Mouse (Mus musculus): ENCODE measurements around the gene 2610318N02Rik.
A peak's percentile ranks its signal among the peaks of the same experiment; 100 is the strongest.
"Not testable (repeated sequence)": the region's sequence is repeated elsewhere in the genome, so short reads cannot be mapped to it uniquely, and the experiment has no call there.

2610318N02Rik gene

DNA sequence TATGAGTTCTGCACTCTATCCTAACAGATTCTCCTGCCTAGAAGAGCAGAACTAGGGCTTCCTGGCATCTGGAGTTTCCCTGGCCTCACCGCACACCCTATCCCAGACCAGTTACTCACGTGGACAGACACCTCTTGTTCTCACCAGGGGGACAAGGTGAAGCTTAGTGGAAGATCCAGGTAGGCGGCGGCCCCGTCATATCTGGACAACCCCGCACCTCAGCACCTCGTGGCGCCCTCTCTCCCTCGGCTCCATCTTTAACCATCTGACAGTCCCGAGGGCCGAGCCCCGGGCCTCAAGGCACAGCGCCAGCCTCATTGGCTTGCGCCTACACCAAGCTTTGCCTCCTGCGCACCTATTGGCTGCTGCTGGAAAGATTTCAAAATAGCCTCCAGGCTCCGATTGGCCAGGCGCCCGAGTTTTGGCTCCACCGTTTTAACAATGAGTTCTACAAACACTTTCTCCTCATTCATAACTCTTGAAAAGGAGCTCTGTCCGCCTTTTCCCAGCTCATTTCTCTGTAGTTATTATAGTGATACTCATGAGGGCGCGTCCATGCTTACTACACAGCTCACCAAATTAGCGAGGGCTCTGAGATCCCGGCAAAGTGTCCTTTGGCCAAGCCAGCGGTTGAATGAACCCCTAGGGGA lies at the start of gene 2610318N02Rik:
Gene 2610318N02Rik, minus strand, starts transcription at position 297 of the 650 bp plus-strand sequence.
- DNase-seq: peak; percentile 60 to 68

DNA sequence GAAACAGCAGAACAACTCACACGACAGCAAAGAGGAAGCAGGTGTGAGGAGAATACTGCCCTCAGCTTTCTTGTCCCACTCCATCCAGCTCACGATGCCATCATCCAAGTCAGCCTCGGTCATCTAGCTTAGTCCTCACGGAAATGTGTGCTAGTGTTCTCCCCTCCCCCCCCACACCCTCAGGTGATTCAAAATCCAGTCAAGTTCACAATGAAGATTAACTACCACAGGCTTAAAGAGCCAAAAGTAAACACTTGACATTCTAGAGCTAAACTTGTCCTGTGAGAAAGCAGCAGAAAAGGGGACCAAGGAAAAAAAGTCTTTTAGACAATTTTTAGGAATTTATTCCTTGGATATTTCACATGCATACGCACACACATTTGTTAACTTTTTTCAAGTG lies 43.1 kb upstream of the 2610318N02Rik start:
- DNase-seq: no peak

DNA sequence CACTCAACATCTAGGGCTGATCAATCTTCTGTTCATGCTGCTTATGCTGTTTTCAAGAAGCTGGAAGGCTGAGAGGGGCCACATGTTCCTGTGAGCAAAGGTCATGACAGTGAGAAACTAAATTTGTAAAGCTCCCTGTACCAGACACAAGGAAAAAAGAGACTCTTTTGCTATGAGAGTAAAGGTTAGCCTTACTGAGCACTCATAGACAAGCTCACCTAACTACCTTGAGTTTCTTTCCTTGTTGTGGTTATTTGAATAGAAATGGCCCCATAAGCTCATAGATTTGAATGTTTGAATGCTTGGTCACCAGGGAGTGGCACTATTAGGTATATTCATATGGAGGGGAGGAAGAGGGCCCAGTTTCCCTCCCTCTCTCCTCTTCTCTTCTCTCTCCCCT lies 42.2 kb upstream of the 2610318N02Rik start:
- DNase-seq: no peak

DNA sequence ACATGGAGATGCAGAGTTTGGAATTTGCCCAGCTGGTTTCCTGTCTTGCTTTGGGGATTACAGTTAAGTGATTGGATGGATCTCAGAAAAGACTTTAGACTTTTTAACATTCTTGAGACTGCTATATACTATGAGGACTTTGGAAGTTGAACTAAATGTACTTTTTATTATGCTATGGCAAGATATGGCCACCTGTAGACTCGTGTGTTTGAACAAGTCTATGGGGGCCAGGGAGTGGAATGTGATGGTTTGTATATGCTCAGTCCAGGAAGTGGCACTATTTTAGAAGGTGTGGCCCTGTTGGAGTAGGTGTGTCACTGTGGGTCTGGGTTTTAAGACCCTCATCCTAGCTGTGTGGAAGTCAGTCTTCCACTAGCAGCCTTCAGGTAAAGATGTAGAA lies 40.5 kb upstream of the 2610318N02Rik start:
- DNase-seq: not testable (repeated sequence)

DNA sequence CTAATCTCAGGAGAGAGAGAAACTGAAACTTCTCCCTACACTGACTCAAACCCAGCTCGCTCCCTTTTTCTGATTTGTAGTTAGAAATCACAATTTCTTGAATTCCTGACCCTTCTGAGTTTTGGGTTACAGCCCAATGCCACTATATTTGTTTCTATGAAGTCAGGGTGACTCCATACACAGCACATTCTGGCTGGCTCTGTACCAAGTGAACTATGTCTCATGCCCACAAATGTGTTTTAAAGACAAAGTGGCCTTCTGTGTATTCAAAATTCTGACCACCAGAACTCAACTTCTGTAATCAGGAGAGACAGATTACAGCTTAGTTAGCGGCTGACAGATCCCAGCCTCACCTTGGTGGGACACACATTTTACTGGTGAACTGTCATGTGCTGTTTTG lies 29.4 kb upstream of the 2610318N02Rik start:
- DNase-seq: no peak

DNA sequence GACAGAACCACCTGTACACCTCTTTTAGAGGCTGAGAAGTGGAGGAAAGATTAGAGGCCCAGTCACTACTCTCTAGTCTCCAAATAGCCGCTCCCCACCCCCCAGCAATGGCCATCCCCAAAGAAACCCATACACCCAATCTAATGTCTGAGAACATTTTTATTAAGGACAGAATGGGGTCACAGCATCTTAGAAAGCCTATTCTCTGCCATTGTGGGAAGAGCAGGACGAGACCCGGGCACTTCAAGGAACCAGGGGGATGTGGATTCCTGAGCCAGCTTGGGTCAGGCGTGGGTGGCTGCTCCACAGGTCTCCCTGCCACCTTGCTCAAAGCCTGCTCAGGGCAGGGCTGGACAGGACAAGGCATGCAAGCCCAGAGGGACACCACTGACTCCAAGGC lies 26.9 kb upstream of the 2610318N02Rik start:
- no peak for DNase-seq

DNA sequence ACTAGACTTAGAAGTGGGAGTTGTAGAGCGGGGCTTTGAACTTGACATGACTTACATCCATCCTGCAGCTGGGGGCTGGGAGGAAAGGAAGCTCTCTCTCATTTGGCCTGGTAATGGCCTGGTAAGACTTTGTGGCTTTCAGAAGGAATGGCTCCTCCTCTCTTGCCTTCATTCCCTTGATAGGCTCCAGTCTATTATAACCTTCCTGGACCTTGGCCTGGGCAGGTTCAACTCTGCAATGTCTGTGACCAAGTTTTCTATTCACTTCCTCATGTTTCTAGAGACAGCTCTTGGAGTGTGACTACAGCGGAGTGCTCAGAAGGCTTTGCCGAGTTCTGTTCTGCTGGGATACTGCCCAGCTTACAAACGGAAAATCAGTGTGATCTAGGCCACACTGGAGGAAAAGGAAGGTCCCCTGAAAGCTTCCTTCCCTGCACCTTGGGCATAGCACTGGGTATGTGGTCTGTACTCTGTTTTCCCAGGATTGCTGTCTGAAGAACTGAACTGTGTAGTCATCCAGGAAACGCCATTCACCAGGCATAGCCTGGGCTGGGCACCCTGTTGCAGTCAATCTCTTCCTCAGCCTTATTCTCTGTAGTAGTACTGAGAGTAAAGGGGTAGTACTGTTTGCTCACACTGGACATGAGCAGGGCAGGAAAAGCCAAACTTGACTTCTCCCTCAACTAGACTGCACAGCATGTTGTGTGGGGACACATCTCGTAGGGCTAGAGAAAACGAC lies 25.7 kb upstream of the 2610318N02Rik start:
- DNase-seq: peak; percentile 50 to 52

DNA sequence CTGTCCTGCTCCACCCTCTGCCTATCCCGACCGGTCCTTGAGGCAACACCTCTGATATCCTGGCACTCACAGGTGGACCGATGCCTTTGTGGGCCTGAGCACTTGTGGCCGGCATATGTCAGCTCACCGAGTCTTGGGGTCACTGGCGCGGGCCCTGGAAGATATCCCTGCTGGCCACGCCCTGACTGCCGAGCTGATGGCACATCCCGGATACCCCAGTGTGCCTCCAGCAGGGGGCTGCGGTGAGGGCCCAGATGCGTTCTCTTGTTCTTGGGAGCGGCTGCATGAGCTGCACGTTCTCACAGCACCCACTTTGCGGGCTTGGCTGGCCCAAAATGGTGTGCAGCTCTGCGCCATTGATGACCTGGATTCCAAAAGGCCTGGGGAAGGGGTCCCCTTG lies 23.1 kb upstream of the 2610318N02Rik start:
- DNase-seq: no peak

DNA sequence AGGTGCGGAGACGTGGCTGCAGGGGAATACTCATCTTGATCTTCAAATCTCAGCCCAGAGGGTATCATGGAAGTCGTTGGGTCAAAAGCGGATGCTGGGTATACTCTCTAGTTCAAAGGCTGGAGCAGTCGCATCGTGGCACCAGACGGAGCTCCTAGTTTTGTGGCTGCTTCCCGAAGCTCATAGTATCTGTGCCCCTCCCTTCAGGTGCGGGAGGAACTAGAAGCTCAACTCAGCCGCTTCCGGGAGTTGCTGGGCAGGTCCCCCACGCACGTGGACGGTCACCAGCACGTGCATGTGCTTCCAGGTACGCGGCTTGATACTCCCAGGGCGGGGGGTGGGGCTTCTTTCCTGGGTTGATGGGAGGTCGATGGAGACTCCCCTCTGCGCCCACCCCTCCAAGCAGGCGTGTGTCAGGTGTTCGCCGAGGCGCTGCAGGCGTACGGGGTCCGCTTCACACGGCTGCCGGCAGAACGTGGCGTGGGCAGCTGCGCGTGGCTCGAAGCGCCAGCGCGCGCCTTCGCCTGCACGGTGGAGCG lies 22.5 kb upstream of the 2610318N02Rik start:
- peak in 1 of 2 experiments; percentile 8 for DNase-seq

DNA sequence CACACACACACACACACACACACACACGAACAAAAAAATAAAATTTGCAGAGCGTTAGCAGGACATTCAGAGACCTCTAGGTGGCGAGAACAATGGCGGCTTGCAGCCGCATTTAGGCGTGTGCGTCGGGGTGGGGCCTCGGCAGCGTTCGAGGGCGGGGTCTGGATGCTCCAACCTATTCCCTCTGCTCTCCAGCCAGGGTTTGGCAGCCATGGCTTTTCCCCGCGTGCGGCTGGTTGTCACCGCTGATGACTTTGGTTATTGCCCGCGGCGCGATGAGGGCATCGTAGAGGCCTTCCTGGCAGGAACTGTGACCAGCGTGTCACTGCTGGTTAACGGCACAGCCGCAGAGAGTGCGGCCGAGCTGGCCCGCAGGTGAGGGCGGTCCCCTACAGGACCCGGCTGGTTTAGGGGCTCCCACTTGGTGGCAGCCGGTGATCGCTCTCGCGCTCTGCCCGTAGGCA lies 21.8 kb upstream of the 2610318N02Rik start, which contains the start of gene Ccdc116:
Gene Ccdc116, minus strand, starts transcription at position 458 of the 464 bp plus-strand sequence.
- peak; percentile 55 to 73 for DNase-seq

DNA sequence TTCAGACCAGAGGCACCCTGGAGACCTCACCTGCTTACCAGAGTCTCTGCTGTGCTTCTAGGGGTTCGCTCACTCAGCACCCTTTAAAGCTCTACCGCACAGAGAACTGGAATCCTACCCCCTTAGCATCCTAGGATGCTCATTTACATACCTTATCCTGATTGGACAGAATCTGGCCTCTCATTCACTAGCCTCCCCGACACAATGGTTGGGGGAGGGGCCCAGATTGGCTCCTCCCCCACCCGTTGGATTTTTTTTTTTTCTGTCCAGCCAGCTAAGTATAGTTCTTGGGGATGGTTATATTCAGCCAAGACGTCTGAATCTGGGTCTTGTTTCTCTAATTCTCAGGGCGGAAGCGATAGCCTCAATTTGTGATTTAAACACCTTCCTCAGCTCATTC lies 19.4 kb upstream of the 2610318N02Rik start, which contains the start of gene Ydjc:
Gene Ydjc, plus strand, starts transcription at position 283 of the 400 bp plus-strand sequence.
- DNase-seq: no peak

DNA sequence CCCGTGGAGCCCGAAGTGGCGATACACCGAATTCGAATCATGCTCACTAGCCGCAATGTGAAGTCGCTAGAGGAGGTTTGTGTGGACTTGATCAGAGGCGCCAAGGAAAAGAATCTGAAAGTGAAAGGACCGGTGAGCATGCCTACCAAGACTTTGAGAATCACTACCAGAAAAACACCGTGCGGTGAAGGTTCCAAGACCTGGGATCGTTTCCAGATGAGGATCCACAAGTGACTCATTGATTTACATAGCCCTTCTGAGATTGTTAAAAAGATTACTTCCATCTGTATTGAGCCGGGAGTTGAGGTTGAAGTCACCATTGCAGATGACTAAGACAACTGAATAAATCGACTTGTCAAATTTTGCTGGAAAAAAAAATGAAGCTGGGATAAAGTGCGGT lies 12.4 kb upstream of the 2610318N02Rik start:
- DNase-seq: no peak

DNA sequence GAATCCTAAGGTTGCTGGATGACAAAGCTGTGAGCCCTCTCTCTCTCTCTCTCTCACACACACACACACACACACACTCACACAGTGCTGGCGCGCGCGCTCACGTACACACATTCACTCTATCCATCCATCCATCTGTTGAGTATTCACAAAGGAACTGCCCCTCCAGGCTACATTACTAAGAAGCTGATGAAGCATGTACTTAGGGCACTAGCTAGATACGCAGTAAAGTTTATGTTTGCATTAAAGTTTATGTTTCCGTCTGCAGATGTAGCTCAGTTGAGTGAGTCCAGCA lies 7.9 kb upstream of the 2610318N02Rik start:
- no peak for DNase-seq

DNA sequence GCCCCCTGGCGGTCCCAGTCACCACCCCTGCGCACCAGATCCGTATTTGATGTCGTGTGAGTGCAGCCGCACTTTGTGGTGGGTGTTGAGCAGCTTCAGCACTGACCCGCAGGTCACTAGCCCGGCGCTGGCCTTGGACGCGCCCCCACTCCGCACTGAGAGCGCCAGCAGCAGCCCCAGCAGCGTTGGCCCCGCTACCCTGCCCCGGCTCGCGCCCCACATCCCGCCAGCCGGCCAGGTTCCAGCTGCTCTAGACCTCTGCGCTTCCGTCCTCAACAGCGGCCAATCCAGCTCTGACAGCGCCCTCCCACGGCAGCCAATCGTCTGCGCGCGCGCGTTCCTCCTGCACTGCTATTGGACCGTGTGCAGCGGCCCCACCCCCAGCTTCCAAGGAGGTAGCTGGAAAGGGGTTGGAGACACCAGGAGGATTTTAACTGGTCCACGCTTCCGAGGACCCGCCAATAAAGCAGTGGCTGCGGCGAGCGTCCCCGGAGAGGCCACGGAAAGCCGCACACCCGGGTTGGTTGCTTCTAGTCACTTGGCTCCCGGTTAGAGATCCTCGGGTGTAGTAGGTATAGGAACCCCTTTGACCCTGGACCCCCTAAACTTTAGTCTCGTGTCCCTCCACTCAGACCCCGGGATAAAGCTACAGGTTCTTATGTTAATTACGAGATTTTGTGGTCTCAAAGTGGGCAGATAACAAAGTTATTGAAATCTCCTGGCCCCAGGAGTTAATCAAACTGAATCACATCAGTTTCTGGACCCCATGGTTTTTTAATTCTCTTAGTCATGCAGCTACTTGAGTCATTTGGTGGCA lies 7.3 kb upstream of the 2610318N02Rik start, which contains the start of gene Sdf2l1:
Gene Sdf2l1, minus strand, starts transcription at position 295 of the 817 bp plus-strand sequence.
- peak; percentile 97 to 98 for DNase-seq

DNA sequence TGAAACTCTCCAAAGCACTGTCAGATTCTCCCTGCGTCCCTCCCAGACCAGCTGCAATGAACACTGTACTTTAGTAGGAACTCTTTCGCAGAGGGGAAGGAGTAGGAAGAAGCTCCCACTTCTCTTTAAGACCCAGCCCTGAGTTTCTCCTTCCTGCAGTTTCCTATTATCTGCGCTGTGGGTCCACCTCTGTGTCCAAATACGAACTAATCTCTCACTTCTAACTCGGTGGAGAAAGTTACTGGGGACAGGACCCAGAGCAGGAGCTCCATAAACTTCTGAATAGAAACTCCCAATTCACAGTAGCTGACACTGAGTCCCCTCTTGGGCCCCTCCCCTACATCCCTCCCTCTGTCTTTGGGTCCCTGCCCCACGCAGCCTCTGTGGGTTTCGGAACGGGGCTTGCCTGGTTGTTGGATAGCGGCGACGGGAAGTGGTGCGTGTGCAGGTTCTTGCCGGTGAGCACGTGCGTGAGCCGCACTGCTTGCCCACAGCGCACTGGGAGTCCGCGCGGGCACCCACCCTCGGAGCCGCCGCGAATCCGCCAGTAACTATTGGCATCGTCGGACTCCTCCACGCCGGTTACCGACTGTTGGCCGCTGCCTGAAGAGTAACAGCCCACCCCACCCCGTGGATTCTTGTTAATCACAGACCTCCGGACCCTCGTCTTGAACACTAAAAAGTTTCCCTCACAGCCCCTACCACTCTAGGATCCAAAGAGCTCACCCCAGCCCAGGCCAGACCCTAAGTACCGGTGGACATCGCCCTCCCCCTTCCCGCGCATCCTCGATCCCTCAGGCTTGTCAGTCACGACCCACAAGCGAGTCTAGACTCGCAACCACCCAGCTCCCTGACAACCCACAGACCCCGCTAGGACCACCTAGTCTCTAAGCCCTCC lies 6.5 kb upstream of the 2610318N02Rik start:
- DNase-seq: no peak

DNA sequence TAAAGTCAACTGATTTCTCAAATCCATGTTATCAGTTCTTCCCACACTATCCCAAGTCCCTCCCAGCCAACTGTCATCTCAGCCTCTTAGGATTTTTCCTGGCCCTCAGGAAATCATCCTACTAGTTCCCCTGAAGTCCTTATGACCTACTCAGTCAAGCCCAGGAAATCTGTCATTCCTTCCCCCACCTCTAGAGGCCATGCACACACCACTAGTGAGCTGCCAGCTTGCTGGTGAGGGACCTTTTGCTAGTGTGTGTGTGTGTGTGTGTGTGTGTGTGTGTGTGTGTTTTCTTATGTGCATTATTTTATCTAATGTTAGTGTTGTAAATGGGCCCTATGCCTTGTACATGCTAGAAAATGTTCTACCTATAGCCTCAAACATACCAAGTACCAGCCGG lies 2.3 kb upstream of the 2610318N02Rik start:
- peak; percentile 47 to 65 for DNase-seq

DNA sequence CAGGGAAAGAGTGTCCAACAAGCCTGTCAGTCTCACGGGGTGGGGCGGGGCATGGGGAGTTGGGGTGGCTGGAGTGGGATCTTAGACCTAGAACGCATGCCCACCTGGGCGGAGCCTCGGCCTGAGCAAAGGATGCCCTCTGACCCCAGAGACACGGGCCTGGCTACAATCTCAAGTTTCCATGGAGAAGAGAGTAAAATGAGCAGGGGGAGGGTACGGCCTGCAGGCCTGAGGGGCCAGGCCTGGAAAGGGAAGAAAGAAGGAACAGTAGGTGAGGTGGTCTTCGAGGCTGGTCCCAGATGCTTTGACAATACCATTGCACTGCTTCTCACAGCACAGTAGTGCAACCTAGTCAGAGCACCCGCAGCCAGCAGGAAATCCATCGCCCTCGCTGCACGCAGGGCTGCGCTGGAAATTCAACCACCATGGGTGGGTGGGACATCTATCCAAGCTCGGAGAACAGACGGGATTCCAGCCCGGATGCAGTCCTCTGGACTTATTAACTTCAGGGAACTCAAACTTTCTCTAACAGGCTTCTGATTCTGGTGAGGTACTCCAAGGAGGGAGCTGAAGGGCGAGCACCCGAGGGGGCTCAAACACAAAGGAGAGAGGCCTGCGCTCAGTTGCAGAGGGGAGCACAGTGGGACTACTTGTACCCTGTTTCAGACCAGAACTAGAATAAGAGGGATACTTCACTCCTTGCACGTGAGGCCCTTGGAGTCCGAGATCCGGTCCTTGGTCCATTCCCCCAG lies 672 bp downstream of the 2610318N02Rik start:
- DNase-seq: no peak

DNA sequence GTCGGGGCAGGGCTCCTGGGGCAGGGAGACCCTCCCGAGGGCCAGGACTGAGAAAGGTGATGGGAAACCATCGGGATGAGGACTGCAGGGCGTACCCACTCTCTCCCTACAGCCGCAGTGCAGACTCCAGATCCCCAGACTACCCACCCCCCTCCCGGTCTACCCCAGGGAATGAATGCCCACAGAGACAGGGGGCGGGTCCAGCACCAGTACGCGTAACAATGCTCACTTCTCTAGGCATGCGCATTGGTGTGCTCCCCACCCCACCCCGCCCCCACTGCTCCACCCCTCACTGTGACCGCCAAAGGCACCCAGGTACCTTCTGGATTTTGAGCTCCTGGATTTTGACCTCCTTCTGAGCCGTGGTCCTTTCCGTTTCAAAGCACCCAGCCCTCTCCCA lies 3.4 kb downstream of the 2610318N02Rik start:
- no peak for DNase-seq

DNA sequence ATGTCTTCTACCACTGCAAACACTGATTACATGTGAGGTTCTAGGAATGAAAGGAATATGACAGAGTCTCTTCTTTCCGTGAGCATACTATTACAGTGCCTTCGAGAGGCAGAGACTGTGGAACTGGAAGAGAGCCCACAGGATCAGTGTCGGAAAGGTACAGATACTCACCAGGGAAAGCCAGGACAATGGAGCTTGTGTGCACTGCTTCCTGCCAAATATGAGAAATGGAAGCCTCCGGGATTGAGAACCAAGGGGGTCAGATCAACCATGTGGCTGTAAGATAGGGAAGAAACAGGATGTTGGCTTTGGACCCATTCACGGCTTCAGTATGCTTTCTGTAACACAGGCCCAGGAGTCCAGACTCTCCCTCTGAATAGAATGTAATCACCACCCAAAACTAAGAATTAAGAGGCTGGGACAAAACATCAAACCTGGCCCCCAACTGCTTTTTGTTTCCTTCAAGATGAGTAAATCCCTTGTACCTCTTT lies 7.6 kb downstream of the 2610318N02Rik start:
- no peak for DNase-seq

DNA sequence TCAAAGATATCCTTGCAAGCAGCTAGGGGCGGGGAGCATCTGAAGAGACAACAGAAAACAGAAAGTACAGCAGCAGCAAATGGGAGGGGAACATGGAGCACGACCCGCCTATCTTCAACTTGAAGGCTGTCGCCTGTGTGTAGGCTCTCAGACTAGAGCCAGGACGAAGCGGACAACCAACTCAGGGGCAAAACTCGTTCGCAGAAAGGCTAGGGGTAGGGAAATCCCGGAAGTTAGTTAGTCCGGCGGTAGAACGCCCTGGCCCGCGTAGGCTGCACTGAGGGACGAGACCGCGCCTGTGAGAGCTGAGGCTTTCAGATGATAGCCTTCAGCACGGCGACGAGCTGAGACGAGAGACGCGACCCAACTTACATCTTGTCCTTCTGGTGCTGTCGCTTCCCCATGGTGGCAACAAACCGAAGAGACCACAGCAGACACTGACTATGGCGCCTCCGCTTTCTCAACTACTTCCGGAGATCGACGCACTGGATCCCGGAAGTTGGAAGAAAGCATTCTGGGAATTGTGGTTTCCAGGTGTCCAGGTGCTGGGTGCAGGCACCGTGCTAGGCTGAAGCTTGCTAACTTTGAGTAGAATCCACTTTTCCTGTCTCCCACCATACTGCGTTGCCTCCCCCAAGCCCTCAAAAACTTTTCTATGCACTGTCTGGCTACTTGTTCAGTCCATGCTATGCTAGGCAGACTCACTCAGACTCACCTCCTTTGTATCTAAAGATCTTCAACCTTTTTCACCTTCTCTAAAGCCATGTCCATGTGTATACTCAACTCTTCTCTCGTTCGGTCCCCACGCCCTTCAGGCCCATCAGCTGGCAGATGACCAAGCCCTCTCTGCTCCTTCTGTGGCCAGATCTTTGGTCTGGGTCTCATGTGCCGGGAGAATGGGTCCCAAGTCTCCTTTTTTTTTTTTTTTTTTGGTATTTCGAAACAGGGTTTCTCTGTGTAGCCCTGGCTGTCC lies 13.9 kb downstream of the 2610318N02Rik start, which contains the start of gene Ppil2:
Gene Ppil2, minus strand, starts transcription at position 487 of the 973 bp plus-strand sequence.
- DNase-seq: peak; percentile 65 to 73
